Mouse (Mus musculus): Measurements from ENCODE around the gene Pxdn. TPM values are rescaled to one million over a fixed set of nuclear protein-coding genes. Genes with fewer than 3 reads are reported as not detected.
A peak's percentile ranks its signal among the peaks of the same experiment; 100 is the strongest.

The Pxdn gene
- polyA plus RNA-seq, 1 experiment from 2014 or later, result 60.0 TPM

- H3K4me2 ChIP-seq (replicated peaks), result no peak overlapping the region
- no peaks in the 10 kb centered on the region for H3K4me1 ChIP-seq (replicated peaks; ENCODE audit: control insufficient read depth, insufficient read depth, low read length)
- no peak overlapping the region for H3K27ac ChIP-seq
- no peaks in the 10 kb centered on the region for H3K9me3 ChIP-seq (ENCODE audit: control insufficient read depth, low read length)
- no peak overlapping the region for H3K4me3 ChIP-seq (replicated peaks; ENCODE audit: low read length)
- no peaks in the 10 kb centered on the region for H3K27me3 ChIP-seq (ENCODE audit: control insufficient read depth, insufficient read depth, low read length)
- WGBS, result 45% methylated on average over 3 of the region's 3 CpGs
- ATAC-seq (ENCODE audit: low FRiP score) (peak; percentile 51; the same call in 1 of the 2 replicates), DNase-seq (ENCODE audit: low spot score) (peak; percentile 70)
- H3K36me3 ChIP-seq (replicated peaks; ENCODE audit: control insufficient read depth, insufficient read depth), result peaks cover 25% of the 10 kb centered on the region
- H3K9ac ChIP-seq, result no peak overlapping the region
Measured at GRCm38 (mm10) chr12:29926896-29927295, 10.5 kb upstream of the Pxdn start.

- ATAC-seq (ENCODE audit: low FRiP score) (no peak), DNase-seq (ENCODE audit: low spot score) (no peak)
- Histone ChIP-seq H3K27ac (no peak overlapping the region), H3K4me3 (replicated peaks; ENCODE audit: low read length) (no peak overlapping the region), H3K9ac (no peak overlapping the region), H3K27me3 (ENCODE audit: control insufficient read depth, insufficient read depth, low read length) (no peaks in the 10 kb centered on the region), H3K9me3 (ENCODE audit: control insufficient read depth, low read length) (no peaks in the 10 kb centered on the region), H3K4me1 (replicated peaks; ENCODE audit: control insufficient read depth, insufficient read depth, low read length) (no peaks in the 10 kb centered on the region), H3K4me2 (replicated peaks) (no peak overlapping the region), H3K36me3 (replicated peaks; ENCODE audit: control insufficient read depth, insufficient read depth) (0 out of 2 replicates have a peak, but pooled peaks cover 3% of the 10 kb centered on the region)
- WGBS, result 80% methylated on average over 1 of the region's 1 CpGs
Measured at GRCm38 (mm10) chr12:29930591-29930990, 6.8 kb upstream of the Pxdn start.

DNA sequence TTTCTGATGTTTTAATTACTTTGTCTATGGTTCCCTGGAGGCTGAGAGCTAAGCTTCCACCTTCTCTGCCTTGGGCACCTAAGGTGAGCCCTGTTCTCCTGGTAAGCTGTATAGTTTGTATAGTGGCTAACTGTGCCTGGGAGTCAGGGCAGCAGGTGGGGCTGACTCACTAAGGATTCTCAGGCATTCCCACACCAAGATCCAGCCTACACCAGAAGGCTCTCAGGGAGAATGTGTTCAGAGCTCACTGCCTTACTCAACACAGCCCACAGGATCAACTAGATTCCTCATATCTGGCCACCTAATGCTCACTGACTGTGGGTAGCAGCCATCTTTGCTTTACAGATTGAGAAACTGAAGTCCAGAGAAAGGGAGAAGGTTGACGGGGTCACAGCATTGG, 4.5 kb upstream of the Pxdn start:
- H3K4me1 ChIP-seq (replicated peaks; ENCODE audit: control insufficient read depth, insufficient read depth, low read length), result peaks cover 6% of the 10 kb centered on the region
- DNase-seq (ENCODE audit: low spot score), result no peak
- no peaks in the 10 kb centered on the region for H3K9me3 ChIP-seq (ENCODE audit: control insufficient read depth, low read length)
- H3K4me3 ChIP-seq (replicated peaks; ENCODE audit: low read length), result no peak overlapping the region
- WGBS, result 97% methylated on average over 1 of the region's 1 CpGs
- no peaks in the 10 kb centered on the region for H3K27me3 ChIP-seq (ENCODE audit: control insufficient read depth, insufficient read depth, low read length)
- no peak overlapping the region for H3K4me2 ChIP-seq (replicated peaks)
- H3K27ac ChIP-seq, result no peak overlapping the region
- no peak for ATAC-seq (ENCODE audit: low FRiP score)
- H3K36me3 ChIP-seq (replicated peaks; ENCODE audit: control insufficient read depth, insufficient read depth), result 0 out of 2 replicates have a peak, but pooled peaks cover 3% of the 10 kb centered on the region
- H3K9ac ChIP-seq, result no peak overlapping the region

GRCm38 (mm10) chr12:29933501-29933900, 3.9 kb upstream of the Pxdn start:
- 63% methylated on average over 2 of the region's 2 CpGs for WGBS
- no peak overlapping the region for H3K4me2 ChIP-seq (replicated peaks)
- H3K36me3 ChIP-seq (replicated peaks; ENCODE audit: control insufficient read depth, insufficient read depth), result no peaks in the 10 kb centered on the region
- H3K9me3 ChIP-seq (ENCODE audit: control insufficient read depth, low read length), result no peaks in the 10 kb centered on the region
- no peak overlapping the region for H3K9ac ChIP-seq
- DNase-seq (ENCODE audit: low spot score) (no peak), ATAC-seq (ENCODE audit: low FRiP score) (no peak)
- no peaks in the 10 kb centered on the region for H3K27me3 ChIP-seq (ENCODE audit: control insufficient read depth, insufficient read depth, low read length)
- H3K4me3 ChIP-seq (replicated peaks; ENCODE audit: low read length), result no peak overlapping the region
- H3K4me1 ChIP-seq (replicated peaks; ENCODE audit: control insufficient read depth, insufficient read depth, low read length), result peaks cover 6% of the 10 kb centered on the region
- H3K27ac ChIP-seq, result no peak overlapping the region

DNA sequence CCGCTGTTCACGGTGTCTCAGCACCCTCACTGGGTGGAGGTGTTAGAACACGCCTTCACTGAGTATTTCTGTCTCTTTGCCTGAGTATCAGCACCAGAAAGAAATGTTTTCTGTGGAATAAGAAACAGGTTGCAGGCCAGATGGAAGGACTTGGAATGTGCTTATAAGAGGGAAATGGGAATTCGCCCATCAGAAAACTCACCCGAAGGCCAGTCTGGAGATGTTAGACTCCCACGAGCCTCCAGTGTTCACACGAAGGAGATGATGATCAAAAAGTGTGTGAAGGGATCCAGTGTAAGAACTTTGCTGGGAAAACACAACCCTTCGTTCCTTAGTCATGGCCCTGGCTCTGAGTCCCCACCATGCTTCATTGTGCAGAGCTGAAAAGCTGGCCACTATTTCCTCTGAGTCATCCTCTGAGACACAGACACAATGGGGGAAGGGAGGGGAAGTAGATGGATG, 3.3 kb upstream of the Pxdn start:
- Histone ChIP-seq H3K4me2 (replicated peaks) (no peak overlapping the region), H3K9ac (no peak overlapping the region), H3K27ac (no peak overlapping the region), H3K9me3 (ENCODE audit: control insufficient read depth, low read length) (no peaks in the 10 kb centered on the region), H3K27me3 (ENCODE audit: control insufficient read depth, insufficient read depth, low read length) (no peaks in the 10 kb centered on the region), H3K4me3 (replicated peaks; ENCODE audit: low read length) (no peak overlapping the region), H3K36me3 (replicated peaks; ENCODE audit: control insufficient read depth, insufficient read depth) (no peaks in the 10 kb centered on the region), H3K4me1 (replicated peaks; ENCODE audit: control insufficient read depth, insufficient read depth, low read length) (peaks cover 10% of the 10 kb centered on the region)
- DNase-seq (ENCODE audit: low spot score), result no peak
- WGBS, result 74% methylated on average over 8 of the region's 8 CpGs
- no peak for ATAC-seq (ENCODE audit: low FRiP score)

- H3K4me2 ChIP-seq (replicated peaks), result peak overlapping the region; percentile 74
- H3K4me3 ChIP-seq (replicated peaks; ENCODE audit: low read length), result peak overlapping the region; percentile 84
- under 1% methylated on average over 42 of the region's 49 CpGs for WGBS
- peaks cover 34% of the 10 kb centered on the region for H3K4me1 ChIP-seq (replicated peaks; ENCODE audit: control insufficient read depth, insufficient read depth, low read length)
- H3K9ac ChIP-seq, result peak overlapping the region; percentile 94
- DNase-seq (ENCODE audit: low spot score) (peak; percentile 77), ATAC-seq (ENCODE audit: low FRiP score) (peak; percentile 88)
- H3K9me3 ChIP-seq (ENCODE audit: control insufficient read depth, low read length), result no peaks in the 10 kb centered on the region
- H3K36me3 ChIP-seq (replicated peaks; ENCODE audit: control insufficient read depth, insufficient read depth), result no peaks in the 10 kb centered on the region
- H3K27ac ChIP-seq, result peak overlapping the region; percentile 90
- no peaks in the 10 kb centered on the region for H3K27me3 ChIP-seq (ENCODE audit: control insufficient read depth, insufficient read depth, low read length)
Measured at GRCm38 (mm10) chr12:29937851-29938375, 505 bp downstream of the Pxdn start.

- Histone ChIP-seq H3K36me3 (replicated peaks; ENCODE audit: control insufficient read depth, insufficient read depth) (no peaks in the 10 kb centered on the region), H3K27me3 (ENCODE audit: control insufficient read depth, insufficient read depth, low read length) (no peaks in the 10 kb centered on the region), H3K27ac (peak overlapping the region; percentile 90), H3K4me2 (replicated peaks) (peak overlapping the region; percentile 74), H3K4me3 (replicated peaks; ENCODE audit: low read length) (peak overlapping the region; percentile 84), H3K4me1 (replicated peaks; ENCODE audit: control insufficient read depth, insufficient read depth, low read length) (peaks cover 34% of the 10 kb centered on the region), H3K9me3 (ENCODE audit: control insufficient read depth, low read length) (no peaks in the 10 kb centered on the region), H3K9ac (peak overlapping the region; percentile 94)
- DNase-seq (ENCODE audit: low spot score) (peak; percentile 54), ATAC-seq (ENCODE audit: low FRiP score) (peak; percentile 73)
- WGBS, result 0% methylated on average over 34 of the region's 40 CpGs
Measured at GRCm38 (mm10) chr12:29938376-29939041, 1.1 kb downstream of the Pxdn start.

- Histone ChIP-seq H3K27ac (0 out of 2 replicates have a peak overlapping the region, but pooled peaks have one; percentile 90), H3K9ac (peak overlapping the region; percentile 94), H3K36me3 (replicated peaks; ENCODE audit: control insufficient read depth, insufficient read depth) (no peaks in the 10 kb centered on the region), H3K4me3 (replicated peaks; ENCODE audit: low read length) (peak overlapping the region; percentile 84), H3K4me2 (replicated peaks) (peak overlapping the region; percentile 74), H3K4me1 (replicated peaks; ENCODE audit: control insufficient read depth, insufficient read depth, low read length) (peaks cover 34% of the 10 kb centered on the region), H3K27me3 (ENCODE audit: control insufficient read depth, insufficient read depth, low read length) (no peaks in the 10 kb centered on the region), H3K9me3 (ENCODE audit: control insufficient read depth, low read length) (no peaks in the 10 kb centered on the region)
- WGBS, result 10% methylated on average over 8 of the region's 8 CpGs
- no peak for DNase-seq (ENCODE audit: low spot score)
- no peak for ATAC-seq (ENCODE audit: low FRiP score)
Measured at GRCm38 (mm10) chr12:29939261-29939671, 1.9 kb downstream of the Pxdn start.

DNA sequence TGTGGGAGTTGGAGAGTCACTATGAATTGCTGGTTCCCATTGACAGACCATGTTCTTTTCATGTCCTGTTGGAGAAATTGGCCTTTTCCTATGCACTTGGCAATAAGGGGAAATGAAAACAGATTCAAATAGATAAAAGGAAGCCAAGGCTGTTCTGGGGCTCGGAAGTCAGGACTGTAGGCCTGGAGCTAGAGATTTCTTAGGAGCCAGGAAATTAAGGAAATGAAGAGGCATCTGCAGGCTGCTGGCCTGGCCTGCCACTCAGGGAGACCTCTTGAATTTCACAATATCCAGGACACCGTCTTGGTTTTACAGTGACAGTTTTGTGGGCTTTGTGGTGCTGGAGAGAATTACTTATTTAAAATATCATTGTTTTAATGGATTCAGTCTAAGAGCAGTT, 5.0 kb downstream of the Pxdn start:
- no peak overlapping the region for H3K4me2 ChIP-seq (replicated peaks)
- H3K36me3 ChIP-seq (replicated peaks; ENCODE audit: control insufficient read depth, insufficient read depth), result no peaks in the 10 kb centered on the region
- no peaks in the 10 kb centered on the region for H3K9me3 ChIP-seq (ENCODE audit: control insufficient read depth, low read length)
- H3K4me3 ChIP-seq (replicated peaks; ENCODE audit: low read length), result no peak overlapping the region
- 95% methylated on average over 2 of the region's 2 CpGs for WGBS
- no peaks in the 10 kb centered on the region for H3K27me3 ChIP-seq (ENCODE audit: control insufficient read depth, insufficient read depth, low read length)
- H3K27ac ChIP-seq, result no peak overlapping the region
- peaks cover 36% of the 10 kb centered on the region for H3K4me1 ChIP-seq (replicated peaks; ENCODE audit: control insufficient read depth, insufficient read depth, low read length)
- ATAC-seq (ENCODE audit: low FRiP score), result no peak
- H3K9ac ChIP-seq, result no peak overlapping the region
- DNase-seq (ENCODE audit: low spot score), result no peak

Measured in hindbrain, embryonic 14.5 days (tissue).